Mouse (Mus musculus): Measurements from ENCODE around the gene Pak3.

- TF ChIP-seq TAL1 (IDR thresholded peaks at IDR 0.05; ENCODE audit: low read length) (no peak), GATA1 (IDR thresholded peaks at IDR 0.05; ENCODE audit: low read length) (no peak)
Measured at GRCm38 (mm10) chrX:143501776-143502365, 16.5 kb upstream of the Pak3 start.

All from erythroblast, embryonic 14.5 days (primary cell).